26 mouse cellular contexts compared by ENCODE assay signal in the genomic region with DNA sequence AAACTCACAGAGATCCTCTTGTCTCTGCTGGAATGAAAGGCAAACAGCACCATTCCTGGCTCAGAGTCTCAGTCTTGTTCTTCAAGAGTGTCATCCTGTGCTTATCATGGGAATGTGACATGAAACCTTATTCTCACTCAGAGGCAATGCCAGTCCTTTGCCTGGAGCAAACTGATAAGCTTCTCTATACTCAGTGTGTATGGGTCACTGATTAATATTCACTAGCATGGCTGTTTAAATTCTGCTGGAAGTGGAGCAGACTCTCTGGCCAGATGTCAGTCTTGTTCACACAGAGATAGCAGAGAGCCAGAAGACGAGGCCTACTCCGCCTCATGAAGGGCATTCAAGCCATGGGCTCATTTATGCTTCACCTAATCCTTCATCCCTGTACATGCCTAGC. TPM values are rescaled to one million over a fixed set of nuclear protein-coding genes. Genes with fewer than 3 reads are reported as not detected.
DNase-seq lines count a peak whose midpoint lies in the region; ATAC-seq lines count a peak whose summit lies in the region.
"Had no signal": no experiment of that assay in that cellular context is flagged by ENCODE, and none has a peak within 500 bp of the region (broad histone marks: within the 10 kb centered on the region; RNA-seq: fewer than 3 reads in every experiment).

No protein-coding gene starts in this region.

- no peak overlapping the region for H3K4me2 ChIP-seq in liver, embryonic 11.5 days
- H3K4me2 ChIP-seq in liver, embryonic 12.5 days: no peak overlapping the region
- no peak overlapping the region for H3K4me2 ChIP-seq in liver, embryonic 16.5 days (ENCODE audit: low read depth, low read length)
- H3K4me2 ChIP-seq: embryonic facial prominence, embryonic 13.5 days; forebrain, embryonic 12.5 days; heart, embryonic 11.5 days; heart, embryonic 15.5 days; hindbrain, embryonic 13.5 days had no signal

- WGBS in liver, embryonic 11.5 days: 50% methylated on average over 2 of the region's 2 CpGs
- 22% methylated on average over 2 of the region's 2 CpGs for WGBS in liver, embryonic 12.5 days (ENCODE audit: insufficient replicate concordance)
- WGBS in liver, embryonic 16.5 days (ENCODE audit: insufficient replicate concordance): 26% methylated on average over 2 of the region's 2 CpGs

- no peaks in the 10 kb centered on the region for H3K9me3 ChIP-seq in liver, embryonic 11.5 days (ENCODE audit: control insufficient read depth, low read length)
- no peaks in the 10 kb centered on the region for H3K9me3 ChIP-seq in liver, embryonic 12.5 days (replicated peaks)
- H3K9me3 ChIP-seq in liver, embryonic 16.5 days (replicated peaks; ENCODE audit: control insufficient read depth, low read length): no peaks in the 10 kb centered on the region
- H3K9me3 ChIP-seq: embryonic facial prominence, embryonic 13.5 days; forebrain, embryonic 12.5 days; heart, embryonic 15.5 days; hindbrain, embryonic 13.5 days had no signal

- no peaks in the 10 kb centered on the region for H3K36me3 ChIP-seq in liver, embryonic 11.5 days (ENCODE audit: control insufficient read depth, insufficient read depth, low read length)
- no peaks in the 10 kb centered on the region for H3K36me3 ChIP-seq in liver, embryonic 12.5 days
- H3K36me3 ChIP-seq in liver, embryonic 16.5 days (ENCODE audit: control insufficient read depth, insufficient read depth): no peaks in the 10 kb centered on the region
- H3K36me3 ChIP-seq: embryonic facial prominence, embryonic 13.5 days; forebrain, embryonic 12.5 days; heart, embryonic 15.5 days; hindbrain, embryonic 13.5 days had no signal

- no peak overlapping the region for H3K4me3 ChIP-seq in liver, embryonic 11.5 days (ENCODE audit: low read depth, low read length)
- no peak overlapping the region for H3K4me3 ChIP-seq in liver, embryonic 12.5 days
- no peak overlapping the region for H3K4me3 ChIP-seq in liver, embryonic 16.5 days (ENCODE audit: low read depth, low read length)
- H3K4me3 ChIP-seq: embryonic facial prominence, embryonic 13.5 days; forebrain, embryonic 12.5 days; heart, adult 2 months; heart, embryonic 15.5 days; hindbrain, embryonic 13.5 days had no signal

- no peaks in the 10 kb centered on the region for H3K27me3 ChIP-seq in liver, embryonic 11.5 days (replicated peaks; ENCODE audit: control insufficient read depth, insufficient read depth, low read length)
- H3K27me3 ChIP-seq in liver, embryonic 12.5 days (replicated peaks): no peaks in the 10 kb centered on the region
- H3K27me3 ChIP-seq in liver, embryonic 16.5 days (ENCODE audit: control insufficient read depth, insufficient read depth, low read depth, low read length): no peaks in the 10 kb centered on the region
- H3K27me3 ChIP-seq: CH12.LX; embryonic facial prominence, embryonic 13.5 days; forebrain, embryonic 12.5 days; heart, embryonic 15.5 days; hindbrain, embryonic 13.5 days had no signal

- peak; percentile 91 for ATAC-seq in liver, embryonic 11.5 days (replicated peaks; ENCODE audit: low FRiP score)
- ATAC-seq in liver, embryonic 12.5 days: peak; percentile 89
- peak; percentile 70 for ATAC-seq in liver, embryonic 16.5 days (ENCODE audit: low read depth)
- ATAC-seq in granulocyte monocyte progenitor cell, adult 5-6 weeks (replicated peaks; ENCODE audit: poor library complexity, severe bottlenecking): no peak
- ATAC-seq: forebrain, postnatal 0 days; hindbrain, postnatal 0 days had no signal

- DNase-seq in liver, embryonic 11.5 days (ENCODE audit: low spot score): no peak
- DNase-seq in liver: no peak
- no peak for DNase-seq in lung, postnatal 25 days (ENCODE audit: low spot score)
- DNase-seq in thymus, postnatal 36 days: no peak
- no peak for DNase-seq in thymus, adult 18-20 months
- DNase-seq: adrenal gland, adult 8-10 months; adrenal gland, postnatal 36 days; cerebellum, adult 11-12 months; cerebellum, adult 9-10 months; cerebellum, postnatal 25 days; forebrain, postnatal 0 days; gastrocnemius, postnatal 25 days; heart, adult 2 months; heart, postnatal 14 days had no signal

- no peak overlapping the region for H3K9ac ChIP-seq in liver, embryonic 11.5 days (ENCODE audit: low read depth, low read length)
- no peak overlapping the region for H3K9ac ChIP-seq in liver, embryonic 12.5 days
- H3K9ac ChIP-seq in liver, embryonic 16.5 days (ENCODE audit: low read depth, low read length): no peak overlapping the region
- H3K9ac ChIP-seq: embryonic facial prominence, embryonic 13.5 days; forebrain, embryonic 12.5 days; forebrain, postnatal 0 days; heart, embryonic 15.5 days; hindbrain, embryonic 13.5 days had no signal

- no peak overlapping the region for H3K27ac ChIP-seq in liver, embryonic 11.5 days (ENCODE audit: low read depth, low read length)
- H3K27ac ChIP-seq in liver, embryonic 12.5 days: no peak overlapping the region
- H3K27ac ChIP-seq in liver, embryonic 16.5 days (ENCODE audit: low read length): no peak overlapping the region
- H3K27ac ChIP-seq: embryonic facial prominence, embryonic 13.5 days; forebrain, embryonic 12.5 days; heart, adult 2 months; heart, embryonic 15.5 days; hindbrain, embryonic 13.5 days; hindbrain, postnatal 0 days had no signal

- peaks cover 6% of the 10 kb centered on the region for H3K4me1 ChIP-seq in liver, embryonic 11.5 days (replicated peaks; ENCODE audit: control insufficient read depth, insufficient read depth, low read length)
- H3K4me1 ChIP-seq in liver, embryonic 12.5 days: peaks cover 13% of the 10 kb centered on the region
- H3K4me1 ChIP-seq in liver, embryonic 16.5 days (ENCODE audit: control insufficient read depth, low read depth, low read length): no peaks in the 10 kb centered on the region; the same call in 1 of the 2 replicates
- H3K4me1 ChIP-seq: embryonic facial prominence, embryonic 13.5 days; forebrain, embryonic 12.5 days; heart, embryonic 15.5 days; hindbrain, embryonic 13.5 days had no signal

RNA-seq across cellular contexts. Expression of a gene that starts 22.6 kb away (rescaled TPM):
- polyA plus RNA-seq in liver, embryonic 11.5 days (2014; fragmentation: Nextera tagmentation; extraction: Ambion mirVana): 0.12 and 0.30 TPM in 2 replicates
- polyA plus RNA-seq in liver, embryonic 12.5 days (2016; fragmentation: Nextera tagmentation; extraction: Ambion mirVana): 0.41 and 0.78 TPM in 2 replicates
- 1.5 and 1.7 TPM in 2 replicates for polyA plus RNA-seq in liver, embryonic 16.5 days (2015; fragmentation: Nextera tagmentation; extraction: Ambion mirVana)
- 19.8 and 22.0 TPM in 2 replicates for total RNA-seq in granulocyte monocyte progenitor cell, adult 5-6 weeks (2014; fragmentation: Nextera tagmentation)
- total RNA-seq in granulocyte monocyte progenitor cell, adult 5-6 weeks (2017): 22.3 and 29.9 TPM in 2 replicates
- total RNA-seq: forebrain, postnatal 0 days had no signal
- polyA plus RNA-seq: forebrain, embryonic 12.5 days; heart, embryonic 11.5 days; hindbrain, postnatal 0 days had no signal

RNA-seq across cellular contexts. Expression of a gene that starts 25.6 kb away (rescaled TPM):
- polyA plus RNA-seq in liver, embryonic 11.5 days (2014; fragmentation: Nextera tagmentation; extraction: Ambion mirVana): 0.63 and 0.82 TPM in 2 replicates
- polyA plus RNA-seq in liver, embryonic 12.5 days (2016; fragmentation: Nextera tagmentation; extraction: Ambion mirVana): 0.48 and 0.50 TPM in 2 replicates
- polyA plus RNA-seq in liver, embryonic 16.5 days (2015; fragmentation: Nextera tagmentation; extraction: Ambion mirVana): 0.36 and 0.48 TPM in 2 replicates
- total RNA-seq in granulocyte monocyte progenitor cell, adult 5-6 weeks (2014; fragmentation: Nextera tagmentation): 5.5 and 6.7 TPM in 2 replicates
- total RNA-seq in granulocyte monocyte progenitor cell, adult 5-6 weeks (2017): 5.6 and 7.9 TPM in 2 replicates
- total RNA-seq: forebrain, postnatal 0 days; gastrocnemius, postnatal 25 days had no signal
- polyA plus RNA-seq: embryonic facial prominence, embryonic 13.5 days; forebrain, embryonic 12.5 days; forebrain, postnatal 0 days; heart, embryonic 11.5 days; hindbrain, postnatal 0 days had no signal

RNA-seq across cellular contexts. Expression of a gene that starts 49.5 kb away (rescaled TPM):
- polyA plus RNA-seq in liver, embryonic 11.5 days (2014; fragmentation: Nextera tagmentation; extraction: Ambion mirVana): not detected in 2 replicates
- not detected in 2 replicates for polyA plus RNA-seq in liver, embryonic 12.5 days (2016; fragmentation: Nextera tagmentation; extraction: Ambion mirVana)
- not detected in 2 replicates for polyA plus RNA-seq in liver, embryonic 16.5 days (2015; fragmentation: Nextera tagmentation; extraction: Ambion mirVana)
- total RNA-seq in granulocyte monocyte progenitor cell, adult 5-6 weeks (2014; fragmentation: Nextera tagmentation): not detected in 2 replicates
- not detected in 2 replicates for total RNA-seq in granulocyte monocyte progenitor cell, adult 5-6 weeks (2017)
- total RNA-seq: adrenal gland, adult 8-10 months; adrenal gland, postnatal 36 days; CH12.LX; forebrain, postnatal 0 days; gastrocnemius, adult 18-20 months; gastrocnemius, postnatal 25 days; heart, adult 2 months; heart, postnatal 14 days; hematopoietic stem cell, adult 5-6 weeks; hindbrain, postnatal 0 days had no signal
- polyA plus RNA-seq: embryonic facial prominence, embryonic 13.5 days; forebrain, embryonic 12.5 days; forebrain, postnatal 0 days; heart, embryonic 11.5 days; heart, embryonic 15.5 days; hindbrain, embryonic 13.5 days; hindbrain, postnatal 0 days had no signal
